Mouse (Mus musculus) C2C12 (cell line): ENCODE results near the gene Rbsn. TPM values are rescaled to one million over a fixed set of nuclear protein-coding genes. Genes with fewer than 3 reads are reported as not detected.

Experiments
- H3K27me3 ChIP-seq: one replicate; pipeline ENCODE4 v1.6.1; 2011; ENCODE audit not compliant: control insufficient read depth, insufficient read depth, insufficient read length
- H3K36me3 ChIP-seq: one replicate; pipeline ENCODE4 v1.6.1; 2011; ENCODE audit not compliant: control insufficient read depth, insufficient read depth
- H3K4me3 ChIP-seq: one replicate; pipeline ENCODE4 v1.5.1; 2011; ENCODE audit warnings: mild to moderate bottlenecking, control low read depth; ENCODE audit not compliant: poor library complexity, insufficient read depth, severe bottlenecking
- H3K79me2 ChIP-seq: one replicate; pipeline ENCODE4 v1.6.1; 2011; ENCODE audit not compliant: control insufficient read depth, insufficient read depth
- H3K79me3 ChIP-seq: one replicate; pipeline ENCODE4 v1.6.1; 2011; ENCODE audit warnings: low read depth, control low read depth
- H3ac ChIP-seq: one replicate; pipeline ENCODE3; 2011; ENCODE audit warnings: low read depth; ENCODE audit not compliant: control insufficient read depth, insufficient read length
- CEBPB ChIP-seq: IDR thresholded peaks from one replicate; pipeline ENCODE4 v1.6.1; 2011; ENCODE audit warnings: low read depth, mild to moderate bottlenecking, control low read depth, moderate library complexity
- CTCF ChIP-seq: IDR thresholded peaks from one replicate; pipeline ENCODE4 v1.5.1; 2011; ENCODE audit not compliant: control insufficient read depth, insufficient read depth, insufficient read length
- FOSL1 ChIP-seq: IDR thresholded peaks from one replicate; pipeline ENCODE4 v1.8.0; 2011; ENCODE audit warnings: mild to moderate bottlenecking, low read length; ENCODE audit not compliant: poor library complexity, insufficient read depth, severe bottlenecking
- MAX ChIP-seq: IDR thresholded peaks from one replicate; pipeline ENCODE4 v1.6.1; 2011; ENCODE audit warnings: mild to moderate bottlenecking, control low read depth
- MYOD1 ChIP-seq: IDR thresholded peaks from one replicate; pipeline ENCODE4 v1.6.1; 2011; ENCODE audit warnings: low read depth; ENCODE audit not compliant: control insufficient read depth, insufficient read length
- MYOG ChIP-seq: IDR thresholded peaks from one replicate; pipeline ENCODE4 v1.6.1; 2011; ENCODE audit not compliant: control insufficient read depth, insufficient read length; ENCODE audit errors: extremely low read depth
- USF1 ChIP-seq: IDR thresholded peaks from one replicate; pipeline ENCODE4 v1.6.1; 2011; ENCODE audit warnings: low read depth, mild to moderate bottlenecking, control low read depth, moderate library complexity
- polyA plus RNA-seq: library from polyadenylated mRNA; unstranded; fragments of >200 nt; fragmentation: generic; extraction: Trizol; gene quantifications from one replicate; pipeline ENCODE4 v1.2.1, GENCODE M21; 2012; ENCODE audit warnings: missing spikeins

The Rbsn gene
- polyA plus RNA-seq, 1 experiment = 9.4 TPM

GRCm38 (mm10) chr6:92229586-92229985, 14.9 kb upstream of the Rbsn start:
- H3ac ChIP-seq = no peak overlapping the region
- H3K79me3 ChIP-seq = no peaks in the 10 kb centered on the region
- no peaks in the 10 kb centered on the region for H3K36me3 ChIP-seq
- H3K27me3 ChIP-seq = no peaks in the 10 kb centered on the region
- no peak for TF ChIP-seq MAX
- TF ChIP-seq USF1 = no peak
- no peak for TF ChIP-seq MYOG
- no peak for TF ChIP-seq CEBPB
- TF ChIP-seq MYOD1 = no peak
- no peak for TF ChIP-seq CTCF
- TF ChIP-seq FOSL1 = no peak
- no peaks in the 10 kb centered on the region for H3K79me2 ChIP-seq
- H3K4me3 ChIP-seq = no peak overlapping the region

- no peak overlapping the region for H3ac ChIP-seq
- no peaks in the 10 kb centered on the region for H3K79me3 ChIP-seq
- no peaks in the 10 kb centered on the region for H3K79me2 ChIP-seq
- no peaks in the 10 kb centered on the region for H3K27me3 ChIP-seq
- H3K4me3 ChIP-seq = no peak overlapping the region
- no peaks in the 10 kb centered on the region for H3K36me3 ChIP-seq
- TF ChIP-seq MYOD1 (no peak), MAX (no peak), USF1 (no peak), FOSL1 (no peak), MYOG (no peak), CEBPB (no peak), CTCF (no peak)
These were observed 14.4 kb upstream of the Rbsn start for GRCm38 (mm10) chr6:92229103-92229502.

GRCm38 (mm10) chr6:92224981-92225380, 10.3 kb upstream of the Rbsn start:
- Histone ChIP-seq H3K79me2 (no peaks in the 10 kb centered on the region), H3K36me3 (no peaks in the 10 kb centered on the region), H3K4me3 (no peak overlapping the region), H3K27me3 (peaks cover 19% of the 10 kb centered on the region), H3K79me3 (no peaks in the 10 kb centered on the region), H3ac (no peak overlapping the region)
- TF ChIP-seq CEBPB (no peak), MYOD1 (no peak), USF1 (no peak), MYOG (no peak), FOSL1 (no peak), MAX (no peak), CTCF (no peak)

- H3K79me2 ChIP-seq = no peaks in the 10 kb centered on the region
- peaks cover 22% of the 10 kb centered on the region for H3K27me3 ChIP-seq
- H3K36me3 ChIP-seq = no peaks in the 10 kb centered on the region
- H3K79me3 ChIP-seq = no peaks in the 10 kb centered on the region
- H3K4me3 ChIP-seq = no peak overlapping the region
- no peak for TF ChIP-seq CEBPB
- no peak for TF ChIP-seq FOSL1
- TF ChIP-seq CTCF = no peak
- TF ChIP-seq USF1 = no peak
- TF ChIP-seq MAX = no peak
- TF ChIP-seq MYOD1 = no peak
- no peak for TF ChIP-seq MYOG
- H3ac ChIP-seq = no peak overlapping the region
These were observed 7.3 kb upstream of the Rbsn start for GRCm38 (mm10) chr6:92222021-92222420.

- no peak overlapping the region for H3K4me3 ChIP-seq
- H3ac ChIP-seq = no peak overlapping the region
- H3K79me2 ChIP-seq = no peaks in the 10 kb centered on the region
- TF ChIP-seq USF1 = no peak
- TF ChIP-seq MYOD1 = no peak
- TF ChIP-seq MYOG = no peak
- no peak for TF ChIP-seq CTCF
- TF ChIP-seq FOSL1 = no peak
- TF ChIP-seq MAX = no peak
- no peak for TF ChIP-seq CEBPB
- H3K27me3 ChIP-seq = peaks cover 22% of the 10 kb centered on the region
- H3K79me3 ChIP-seq = no peaks in the 10 kb centered on the region
- no peaks in the 10 kb centered on the region for H3K36me3 ChIP-seq
These were observed 6.9 kb upstream of the Rbsn start for GRCm38 (mm10) chr6:92221604-92222003.

GRCm38 (mm10) chr6:92219445-92219844, 4.7 kb upstream of the Rbsn start:
- peaks cover under 1% of the 10 kb centered on the region for H3K79me3 ChIP-seq
- no peaks in the 10 kb centered on the region for H3K36me3 ChIP-seq
- peaks cover 2% of the 10 kb centered on the region for H3K79me2 ChIP-seq
- no peak overlapping the region for H3ac ChIP-seq
- H3K4me3 ChIP-seq = no peak overlapping the region
- TF ChIP-seq FOSL1 (no peak), CTCF (peak; percentile 6), MYOD1 (no peak), CEBPB (no peak)
- H3K27me3 ChIP-seq = peaks cover 22% of the 10 kb centered on the region
